Mouse (Mus musculus): ENCODE data around the gene Aldh3b1.
"Not testable (repeated sequence)": the region's sequence is repeated elsewhere in the genome, so short reads cannot be mapped to it uniquely, and the experiment has no call there.

The Aldh3b1 gene

GRCm38 (mm10) chr19:3929211-3929941, at the start of gene Aldh3b1:
Gene Aldh3b1 (minus strand): TSS chr19:3929808.
- DNase-seq = peak; percentile 95

- DNase-seq = no peak
These were observed 46.3 kb upstream of the Aldh3b1 start for GRCm38 (mm10) chr19:3975866-3976265.

GRCm38 (mm10) chr19:3974608-3975007, 45.0 kb upstream of the Aldh3b1 start:
- DNase-seq = not testable (repeated sequence)

GRCm38 (mm10) chr19:3972229-3972628, 42.6 kb upstream of the Aldh3b1 start, which contains the start of gene Aldh3b2:
Gene Aldh3b2 (plus strand): TSS chr19:3972328.
- peak; percentile 32 for DNase-seq

GRCm38 (mm10) chr19:3967258-3967657, 37.6 kb upstream of the Aldh3b1 start:
- DNase-seq = no peak

GRCm38 (mm10) chr19:3966330-3967075, 36.9 kb upstream of the Aldh3b1 start:
- DNase-seq = no peak

GRCm38 (mm10) chr19:3964030-3964429, 34.4 kb upstream of the Aldh3b1 start:
- DNase-seq = no peak

GRCm38 (mm10) chr19:3962469-3962868, 32.9 kb upstream of the Aldh3b1 start:
- DNase-seq = peak; percentile 64

GRCm38 (mm10) chr19:3961805-3962204, 32.2 kb upstream of the Aldh3b1 start:
- DNase-seq = not testable (repeated sequence)

- DNase-seq = peak; percentile 20
These were observed 30.6 kb upstream of the Aldh3b1 start for GRCm38 (mm10) chr19:3960211-3960610.

GRCm38 (mm10) chr19:3959030-3959429, 29.4 kb upstream of the Aldh3b1 start:
- no peak for DNase-seq

- no peak for DNase-seq
These were observed 28.9 kb upstream of the Aldh3b1 start, which contains the start of gene Aldh3b3 for GRCm38 (mm10) chr19:3958470-3958869. Gene Aldh3b3 (plus strand): TSS chr19:3958645.

- DNase-seq = not testable (repeated sequence)
These were observed 27.9 kb upstream of the Aldh3b1 start for GRCm38 (mm10) chr19:3957296-3958036.

GRCm38 (mm10) chr19:3955804-3956203, 26.2 kb upstream of the Aldh3b1 start:
- DNase-seq = no peak

GRCm38 (mm10) chr19:3955033-3955432, 25.4 kb upstream of the Aldh3b1 start:
- DNase-seq = no peak

GRCm38 (mm10) chr19:3952099-3952498, 22.5 kb upstream of the Aldh3b1 start:
- DNase-seq = no peak

- no peak for DNase-seq
These were observed 21.9 kb upstream of the Aldh3b1 start for GRCm38 (mm10) chr19:3951461-3951860.

GRCm38 (mm10) chr19:3950331-3950730, 20.7 kb upstream of the Aldh3b1 start:
- no peak for DNase-seq

GRCm38 (mm10) chr19:3948546-3948945, 18.9 kb upstream of the Aldh3b1 start:
- DNase-seq = no peak

GRCm38 (mm10) chr19:3947813-3948212, 18.2 kb upstream of the Aldh3b1 start:
- no peak for DNase-seq

GRCm38 (mm10) chr19:3946715-3947114, 17.1 kb upstream of the Aldh3b1 start:
- DNase-seq = peak; percentile 80

- no peak for DNase-seq
These were observed 16.4 kb upstream of the Aldh3b1 start for GRCm38 (mm10) chr19:3945872-3946564.
